Mouse (Mus musculus): ENCODE data around the gene Maml1.
A peak's percentile ranks its signal among the peaks of the same experiment; 100 is the strongest.

The Maml1 gene

GRCm38 (mm10) chr11:50240235-50240911, 51.7 kb downstream of the Maml1 start:
- no peak for DNase-seq (ENCODE audit: low spot score in 2 of 2)

- no peak for DNase-seq (ENCODE audit: low spot score in 2 of 2)
Measured at GRCm38 (mm10) chr11:50238821-50239791, 53.0 kb downstream of the Maml1 start.

GRCm38 (mm10) chr11:50238324-50238723, 53.8 kb downstream of the Maml1 start, which contains the start of gene Ltc4s:
TSS of gene Ltc4s (minus strand) at chr11:50238616.
- DNase-seq (ENCODE audit: low spot score in 2 of 2), result no peak

DNA sequence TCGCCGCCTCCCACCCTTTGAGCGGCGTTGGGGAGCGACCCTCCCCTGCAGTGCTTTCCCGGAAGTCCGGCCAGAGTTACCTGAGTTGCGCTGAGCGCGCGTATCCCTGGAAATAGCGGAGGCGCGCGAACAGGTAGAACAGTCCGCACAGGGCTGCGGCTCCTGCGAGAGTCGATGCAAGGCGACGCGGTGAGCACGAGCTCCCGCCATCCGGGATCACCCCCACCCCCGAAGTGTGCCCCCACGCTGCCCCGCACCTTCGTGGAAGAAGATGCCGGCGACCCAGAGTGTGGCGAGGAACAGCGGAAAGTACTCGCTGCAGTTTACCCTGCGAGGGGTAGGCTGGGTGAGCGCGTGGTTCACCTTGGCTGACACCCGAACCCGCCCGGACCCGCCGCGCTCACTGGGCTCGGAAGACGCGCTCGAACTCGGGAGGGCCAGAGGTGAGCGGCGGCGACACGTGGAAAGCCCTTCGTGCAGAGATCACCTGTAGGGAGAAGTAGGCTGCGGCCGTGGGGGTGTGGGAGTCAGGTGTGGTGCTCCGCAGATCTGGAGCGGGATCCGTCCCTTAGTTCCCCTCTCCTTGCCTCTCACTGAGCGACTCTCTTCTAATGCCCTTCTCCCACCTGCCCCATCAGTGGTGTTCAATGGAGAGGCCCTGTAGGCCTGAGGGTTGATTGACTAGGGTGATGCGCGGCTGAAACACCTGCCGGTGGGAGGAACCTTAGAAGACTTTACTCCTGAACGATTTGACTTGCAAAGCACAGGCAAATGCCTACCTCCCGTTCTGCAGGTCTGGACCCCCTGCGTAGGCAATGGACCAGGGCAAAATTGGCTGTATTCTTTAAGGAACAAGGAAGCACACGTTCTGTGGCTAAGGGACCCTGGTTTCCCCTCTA, 54.9 kb downstream of the Maml1 start:
- DNase-seq (ENCODE audit: low spot score in 2 of 2), result no peak

DNA sequence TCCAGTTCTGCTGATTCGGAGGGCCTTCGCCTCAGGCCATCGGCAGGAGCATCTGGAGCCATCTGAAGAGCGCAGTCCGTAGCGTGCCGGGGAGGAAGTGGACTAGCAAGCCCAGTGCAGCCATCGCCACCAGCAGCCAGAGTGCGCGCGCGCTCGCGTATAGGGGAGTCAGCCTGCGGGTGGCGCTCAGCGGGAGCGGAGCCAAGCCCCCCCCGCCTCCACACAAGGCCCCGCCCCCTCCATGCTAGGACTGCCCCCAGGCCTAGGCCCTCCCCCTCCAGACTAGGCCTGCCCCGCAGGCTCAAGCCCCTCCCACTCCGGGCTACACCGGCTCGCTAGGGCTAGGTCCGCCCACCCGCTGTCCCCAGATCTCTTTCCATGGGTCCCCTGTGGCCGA, 55.6 kb downstream of the Maml1 start:
- DNase-seq (ENCODE audit: low spot score in 2 of 2), result peak; percentile 78 to 79

DNA sequence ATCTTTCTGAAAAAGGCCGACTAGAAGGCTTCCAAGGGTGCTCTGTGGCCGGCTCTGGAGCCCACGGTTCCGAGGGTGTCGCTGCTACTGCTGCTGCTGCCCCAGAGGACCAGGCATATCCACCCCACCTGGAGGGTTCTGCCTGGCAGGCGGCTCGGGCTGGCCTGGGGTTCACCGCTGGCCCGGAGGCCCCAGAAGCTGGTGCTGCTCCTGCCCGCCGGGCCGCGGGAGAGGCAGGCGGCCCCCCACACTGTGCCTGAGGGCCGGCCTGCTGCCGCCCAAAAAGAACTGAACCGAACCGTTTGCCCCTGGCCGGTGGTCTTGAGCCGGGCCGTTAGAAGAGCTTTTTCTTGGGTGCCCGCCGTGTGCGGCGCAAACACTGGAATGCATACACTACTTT, 57.5 kb downstream of the Maml1 start:
- no peak for DNase-seq (ENCODE audit: low spot score in 2 of 2)

GRCm38 (mm10) chr11:50233993-50234392, 58.1 kb downstream of the Maml1 start:
- no peak for DNase-seq (ENCODE audit: low spot score in 2 of 2)

DNA sequence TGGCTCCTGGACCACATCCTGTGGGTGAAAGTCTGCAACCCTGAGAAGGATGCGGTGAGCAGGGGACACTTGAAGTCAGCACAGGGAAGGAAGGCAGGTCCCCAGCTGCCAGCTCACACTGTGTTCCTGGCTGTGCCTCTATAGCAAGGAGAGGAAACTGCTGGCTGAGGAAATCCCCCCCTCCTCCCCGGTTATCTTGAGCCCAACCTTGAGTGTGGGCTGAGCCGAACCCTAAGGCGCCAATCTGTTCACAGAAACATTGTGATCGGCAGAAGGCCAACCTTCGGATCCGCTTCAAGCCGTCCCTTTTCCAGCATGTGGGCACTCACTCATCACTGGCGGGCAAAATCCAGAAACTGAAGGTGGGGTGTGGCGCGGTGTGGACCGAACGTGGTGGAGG, 59.1 kb downstream of the Maml1 start:
- no peak for DNase-seq (ENCODE audit: low spot score in 2 of 2)

DNA sequence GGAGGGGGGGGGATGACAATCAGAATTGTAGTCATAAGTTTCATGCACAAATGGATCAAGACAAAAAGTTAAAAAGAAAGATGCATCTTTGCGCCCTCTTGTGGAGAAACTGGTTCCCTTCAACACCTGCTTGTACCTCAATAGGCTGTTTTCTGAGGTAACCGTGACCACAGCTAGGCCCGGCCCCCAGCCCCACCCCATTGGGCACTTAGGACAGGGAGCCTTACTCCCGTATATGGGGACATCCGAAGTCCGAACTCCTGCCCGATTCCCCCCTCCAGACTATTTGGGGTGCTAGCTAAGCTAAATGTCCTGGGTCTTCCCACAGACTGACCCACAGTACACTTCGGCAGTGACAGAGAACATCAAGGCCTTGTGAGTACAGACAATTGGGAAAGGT, 60.7 kb downstream of the Maml1 start:
- peak in 1 of 2 experiments; percentile 56 for DNase-seq (ENCODE audit: low spot score in 2 of 2)

- no peak for DNase-seq (ENCODE audit: low spot score in 2 of 2)
Measured at GRCm38 (mm10) chr11:50230481-50231304, 61.4 kb downstream of the Maml1 start.

DNA sequence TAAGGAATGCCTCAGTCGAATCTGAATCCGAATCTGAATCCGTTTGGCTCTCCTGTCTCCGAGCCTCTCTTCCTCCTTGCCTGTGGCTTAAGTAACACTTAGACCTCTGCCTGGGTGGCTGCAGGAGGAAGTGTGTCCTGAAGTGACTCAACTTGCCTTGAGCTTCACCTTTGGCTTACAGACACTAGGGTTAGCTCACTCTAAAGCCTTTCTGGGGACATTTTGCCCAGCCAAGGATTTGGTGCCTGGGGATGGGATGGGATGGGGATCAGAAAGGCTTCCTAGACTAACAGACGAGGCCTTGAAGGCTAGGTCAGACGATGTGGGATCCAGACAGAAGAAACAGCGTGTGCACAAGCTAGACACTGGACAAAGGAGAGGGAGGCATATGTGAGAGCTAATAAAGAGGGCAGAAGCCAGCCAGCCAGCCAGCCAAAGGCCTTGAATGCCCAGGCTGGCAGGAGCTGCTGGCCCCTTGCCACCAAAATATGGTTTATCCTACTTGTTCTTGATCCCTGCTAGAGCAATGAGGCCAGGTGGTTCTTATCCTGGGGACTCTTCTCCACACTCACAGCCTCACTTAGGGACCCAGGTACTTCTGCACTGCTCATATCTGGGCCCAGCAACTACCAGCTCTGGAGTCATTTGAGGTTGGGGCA, 62.7 kb downstream of the Maml1 start:
- DNase-seq (ENCODE audit: low spot score in 2 of 2), result no peak

DNA sequence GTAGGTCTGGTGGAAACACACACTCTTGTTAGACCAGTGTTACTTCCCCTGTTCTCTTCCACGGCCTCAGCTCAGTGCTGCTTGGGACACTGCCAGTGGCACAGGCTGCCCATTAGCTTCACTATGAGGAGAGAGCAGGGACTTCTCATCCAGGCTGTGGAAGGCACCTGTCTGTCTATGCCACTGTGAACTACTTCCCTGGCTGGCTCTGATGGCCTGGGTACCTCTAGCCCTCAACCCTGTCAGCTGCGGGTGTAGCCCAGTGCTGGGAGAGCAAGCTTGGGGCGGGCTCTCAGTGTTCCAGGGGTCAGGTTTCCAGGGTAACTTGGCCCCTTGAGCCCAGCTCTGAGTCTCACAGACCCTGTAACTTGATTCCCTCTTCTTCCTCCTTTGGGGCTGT, 63.3 kb downstream of the Maml1 start:
- no peak for DNase-seq (ENCODE audit: low spot score in 2 of 2)

DNA sequence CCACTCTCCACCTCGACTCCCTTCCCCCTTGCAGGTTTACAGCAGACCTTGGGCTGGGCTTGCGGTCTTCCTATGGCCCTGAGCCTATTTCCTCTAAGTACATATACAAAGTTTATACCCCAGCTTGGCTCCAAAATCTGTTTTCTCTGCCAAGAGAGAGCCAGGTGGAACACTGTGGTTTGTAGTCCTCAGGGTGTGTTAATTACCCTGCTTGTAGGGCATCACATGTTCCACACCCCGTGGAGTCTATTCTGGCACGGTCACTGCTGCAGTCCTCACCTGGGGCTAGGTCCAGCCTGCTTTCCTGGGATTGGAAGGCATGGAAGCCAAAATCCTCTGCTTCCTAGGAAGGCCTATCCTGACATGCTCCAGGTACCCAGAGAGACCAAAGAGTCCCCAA, 64.4 kb downstream of the Maml1 start:
- DNase-seq (ENCODE audit: low spot score in 2 of 2), result no peak

GRCm38 (mm10) chr11:50227226-50227625, 64.9 kb downstream of the Maml1 start:
- no peak for DNase-seq (ENCODE audit: low spot score in 2 of 2)

DNA sequence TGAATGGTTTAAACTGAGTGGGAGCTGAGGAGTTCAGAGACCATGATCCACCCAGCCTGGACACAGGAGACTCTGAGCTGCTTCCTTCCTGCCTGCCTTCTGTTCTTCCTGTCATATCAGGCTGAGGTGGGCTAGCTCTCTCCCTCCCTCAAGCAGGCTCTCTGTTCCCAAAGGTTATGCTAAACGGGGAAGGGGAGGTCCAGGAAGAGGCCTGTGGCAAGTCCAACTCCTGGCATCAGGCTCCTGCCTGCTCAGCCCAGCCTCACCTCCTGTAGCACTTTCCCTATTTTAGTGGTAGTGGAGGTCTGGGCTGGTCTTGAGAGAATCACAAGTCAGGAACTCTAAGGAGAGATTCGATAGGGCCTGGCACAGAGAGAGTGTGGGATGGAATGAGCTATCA, 65.7 kb downstream of the Maml1 start:
- DNase-seq (ENCODE audit: low spot score in 2 of 2), result no peak

DNA sequence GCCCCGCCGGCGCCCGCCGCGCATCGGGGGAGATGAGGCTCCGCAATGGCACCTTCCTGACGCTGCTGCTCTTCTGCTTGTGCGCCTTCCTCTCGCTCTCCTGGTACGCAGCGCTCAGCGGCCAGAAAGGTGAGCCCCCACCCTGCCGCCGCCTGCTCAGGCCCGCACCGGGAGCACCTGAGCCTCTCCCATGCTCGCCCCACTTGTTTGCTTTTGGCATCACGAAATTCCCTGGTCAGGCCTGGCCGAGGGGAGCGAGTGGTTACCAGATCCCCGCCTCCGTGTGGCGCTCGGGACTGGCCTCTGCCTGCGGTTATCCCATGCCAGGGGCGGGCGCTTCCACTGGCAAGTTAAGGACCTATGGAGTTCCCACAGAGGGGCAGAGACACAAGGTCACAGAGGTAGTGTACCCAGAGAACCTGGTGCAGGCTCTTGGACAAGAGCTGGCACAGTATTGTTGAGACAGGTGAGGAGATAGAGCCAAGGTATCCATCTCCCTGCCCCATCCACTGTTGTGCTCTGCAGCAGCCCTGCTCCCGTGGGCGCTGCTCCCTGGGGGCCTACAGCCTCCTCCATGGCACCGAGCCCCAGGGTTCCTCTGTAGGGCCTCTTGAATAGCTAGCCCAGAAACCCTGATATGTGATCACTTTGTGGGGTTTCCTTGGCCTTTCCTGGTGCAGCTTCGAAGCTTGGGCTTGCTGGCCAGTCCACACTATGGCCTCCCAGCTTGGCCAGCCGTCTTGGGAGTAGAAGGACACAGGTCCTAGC, 66.3 kb downstream of the Maml1 start:
- DNase-seq (ENCODE audit: low spot score in 2 of 2), result no peak

- DNase-seq (ENCODE audit: low spot score in 2 of 2), result peak in 1 of 2 experiments; percentile 85
Measured at GRCm38 (mm10) chr11:50224671-50225530, 67.2 kb downstream of the Maml1 start.

DNA sequence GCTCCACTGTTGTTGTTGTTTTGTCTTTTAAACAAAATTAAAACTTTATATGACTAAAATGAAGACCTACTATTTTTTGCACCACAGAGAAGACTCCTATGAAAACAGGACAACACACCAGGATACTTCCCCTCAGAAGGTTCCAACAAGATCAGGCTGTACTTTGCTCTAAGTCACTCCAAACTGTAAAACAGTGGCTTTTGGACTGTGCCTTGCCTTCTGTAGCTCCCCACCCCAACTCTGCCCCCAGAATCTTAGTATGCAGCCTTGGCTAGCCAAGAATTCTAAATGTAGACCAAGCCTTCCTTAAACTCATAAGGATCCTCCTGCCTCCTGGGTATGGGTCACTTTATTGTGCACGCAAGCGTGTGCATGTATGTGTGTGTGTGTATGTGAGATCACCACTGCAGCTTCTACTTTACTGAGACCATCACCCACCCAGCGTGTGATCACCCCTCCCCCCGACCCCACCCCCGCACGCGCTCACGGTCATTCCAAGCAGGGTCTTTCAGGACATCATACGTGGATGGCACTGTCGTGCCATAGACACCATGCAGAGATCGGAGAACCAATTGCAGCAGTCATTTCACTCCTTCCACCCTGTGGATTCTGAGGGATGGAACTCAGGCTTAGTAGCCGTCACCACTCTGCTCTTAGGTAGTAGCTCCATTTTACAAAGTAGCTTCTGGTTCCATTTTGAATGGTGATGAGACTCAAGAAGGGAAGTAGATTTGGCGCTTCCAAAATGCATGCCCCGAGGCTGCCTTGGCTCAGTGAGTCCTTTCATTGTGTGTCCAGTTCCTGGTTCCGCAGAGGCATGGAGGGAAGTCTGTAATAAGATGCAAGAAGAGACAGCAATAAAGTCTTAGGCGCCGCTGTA, 68.1 kb downstream of the Maml1 start:
- peak in 1 of 2 experiments; percentile 11 for DNase-seq (ENCODE audit: low spot score in 2 of 2)

Data from frontal cortex, postnatal 10 days (tissue).